Mouse (Mus musculus): ENCODE results near the gene Nat8f6.

DNA sequence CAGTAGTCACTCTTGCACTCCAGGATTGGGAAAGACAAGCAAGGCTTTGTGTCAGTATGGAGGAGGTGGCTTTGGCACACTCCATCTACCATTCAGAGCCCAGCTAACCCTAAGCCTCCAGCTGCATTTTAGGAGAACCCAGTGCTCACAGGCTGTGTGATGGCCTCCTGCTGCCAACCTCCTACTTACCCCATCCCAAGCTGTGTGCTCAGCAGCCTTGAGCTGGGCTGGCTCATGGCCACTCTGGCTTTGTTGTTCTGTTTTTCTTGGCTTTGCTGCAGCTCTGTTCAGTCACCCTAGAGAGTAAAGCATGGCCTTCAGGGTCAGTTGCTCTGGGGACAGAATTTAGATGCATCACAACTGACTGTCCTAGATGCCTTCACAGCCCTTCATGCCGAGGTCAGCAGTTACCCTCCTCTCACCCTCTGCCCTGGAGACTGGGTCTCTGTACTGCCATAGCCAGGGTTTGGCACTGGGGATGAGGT lies 35.5 kb upstream of the Nat8f6 start:
- TF ChIP-seq CTCF (IDR thresholded peaks at IDR 0.05; ENCODE audit: low read depth, low read length) = no peak
- no peak for TF ChIP-seq POLR2A (IDR thresholded peaks at IDR 0.05; ENCODE audit: insufficient read depth, low read length)

All from ES-Bruce4 (cell line).